Mouse (Mus musculus): ENCODE data around the gene 1700028K03Rik. TPM values are rescaled to one million over a fixed set of nuclear protein-coding genes. Genes with fewer than 3 reads are reported as not detected.

1700028K03Rik gene
- polyA plus RNA-seq, 1 experiment from 2014 or later, result 0.48 TPM

DNA sequence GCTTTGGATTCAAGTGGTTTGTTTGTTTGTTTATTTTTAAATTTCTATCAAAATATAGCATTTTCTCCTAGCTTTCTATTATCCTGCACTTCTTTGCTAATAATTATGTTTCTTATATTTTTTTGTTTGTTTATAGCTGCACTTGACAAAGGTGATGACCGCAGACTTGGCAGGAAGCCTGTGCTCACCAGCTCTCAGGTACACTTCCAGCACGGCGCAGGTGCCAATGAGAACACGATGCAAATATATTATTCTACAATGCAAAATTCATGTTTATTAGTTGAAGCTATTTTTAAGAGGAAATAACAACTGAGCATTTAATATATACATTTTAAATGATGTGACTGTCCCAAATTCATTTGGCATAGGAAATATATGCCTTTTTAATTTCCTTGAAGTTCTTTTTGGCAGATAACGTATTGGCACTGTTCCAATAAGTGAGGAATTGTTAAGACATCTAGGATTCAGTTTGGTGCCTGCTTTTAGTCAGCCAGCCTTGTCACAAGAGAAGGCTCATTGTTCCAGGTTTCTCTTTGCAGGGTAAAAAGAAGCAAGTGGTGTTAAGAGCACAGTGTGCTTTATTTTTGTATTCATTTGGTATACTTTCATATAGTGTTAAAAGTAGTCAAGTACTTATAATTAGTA, 34.5 kb upstream of the 1700028K03Rik start:
- Histone ChIP-seq H3K27me3 (ENCODE audit: control insufficient read depth, insufficient read depth, low read length) (no peaks in the 10 kb centered on the region), H3K27ac (ENCODE audit: low read depth, low read length) (no peak overlapping the region)
- no peak for DNase-seq (ENCODE audit: low spot score)

DNA sequence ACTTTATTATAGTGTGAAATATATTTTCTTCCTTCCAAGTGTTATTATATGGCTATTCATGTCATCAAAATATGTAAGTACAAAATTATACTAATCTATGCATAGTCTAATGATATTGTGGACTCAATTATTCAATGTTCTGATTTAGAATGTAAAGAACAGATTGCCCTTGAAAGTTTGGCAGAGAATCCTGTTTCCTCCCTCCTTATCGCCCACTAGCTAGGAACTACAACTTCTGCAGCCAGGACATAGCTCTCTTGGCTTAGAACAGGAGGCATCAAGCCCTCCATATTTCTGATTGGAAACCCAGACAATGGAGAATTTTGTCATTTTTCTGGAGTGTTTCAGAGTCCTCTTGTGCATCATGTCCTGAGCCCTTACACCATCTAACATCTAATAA, 33.8 kb upstream of the 1700028K03Rik start:
- ATAC-seq (ENCODE audit: low FRiP score), result no peak
- no peak for DNase-seq (ENCODE audit: low spot score)
- H3K9me3 ChIP-seq (ENCODE audit: control insufficient read depth, low read length), result no peaks in the 10 kb centered on the region
- H3K27ac ChIP-seq (ENCODE audit: low read depth, low read length), result no peak overlapping the region
- H3K9ac ChIP-seq (ENCODE audit: low read depth, low read length), result no peak overlapping the region
- 0 out of 2 replicates have a peak, but pooled peaks cover 2% of the 10 kb centered on the region for H3K4me1 ChIP-seq (replicated peaks; ENCODE audit: control insufficient read depth, insufficient read depth, low read length)
- no peak overlapping the region for H3K4me2 ChIP-seq (replicated peaks; ENCODE audit: low read depth, low read length)
- H3K27me3 ChIP-seq (ENCODE audit: control insufficient read depth, insufficient read depth, low read length), result no peaks in the 10 kb centered on the region
- H3K4me3 ChIP-seq (ENCODE audit: low read depth, low read length), result no peak overlapping the region
- 100% methylated on average over 1 of the region's 1 CpGs for WGBS
- no peaks in the 10 kb centered on the region for H3K36me3 ChIP-seq (ENCODE audit: control insufficient read depth, insufficient read depth, low read length)

More for the DNA sequence above, 34.5 kb upstream of the 1700028K03Rik start:
- WGBS, result 90% methylated on average over 5 of the region's 5 CpGs
- no peak overlapping the region for H3K4me3 ChIP-seq (ENCODE audit: low read depth, low read length)
- H3K4me1 ChIP-seq (replicated peaks; ENCODE audit: control insufficient read depth, insufficient read depth, low read length), result 0 out of 2 replicates have a peak, but pooled peaks cover 2% of the 10 kb centered on the region
- no peak overlapping the region for H3K4me2 ChIP-seq (replicated peaks; ENCODE audit: low read depth, low read length)
- ATAC-seq (ENCODE audit: low FRiP score), result no peak
- no peaks in the 10 kb centered on the region for H3K9me3 ChIP-seq (ENCODE audit: control insufficient read depth, low read length)
- H3K9ac ChIP-seq (ENCODE audit: low read depth, low read length), result no peak overlapping the region
- H3K36me3 ChIP-seq (ENCODE audit: control insufficient read depth, insufficient read depth, low read length), result no peaks in the 10 kb centered on the region

DNA sequence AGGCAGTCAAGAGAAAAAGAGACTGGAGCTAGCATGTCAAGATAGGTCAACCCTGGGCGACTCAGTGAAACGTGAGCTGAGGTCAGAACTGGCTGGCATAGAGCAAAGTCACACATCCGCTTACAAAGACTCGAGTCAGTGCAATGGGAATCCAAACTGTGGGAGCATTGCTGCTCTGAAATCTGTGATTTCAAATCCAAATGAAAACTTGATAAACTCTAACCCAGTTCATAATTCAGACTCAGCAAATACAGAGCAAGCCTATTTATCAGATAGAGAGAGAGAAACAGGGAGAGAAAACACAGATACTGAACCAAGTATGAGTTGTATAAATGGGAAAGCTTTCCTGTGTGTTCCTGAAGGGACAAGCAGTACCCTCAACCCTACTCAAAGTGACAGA, 27.2 kb upstream of the 1700028K03Rik start, which contains the start of gene Gm42669:
TSS of gene Gm42669 (plus strand) at position 301 of the 400 bp plus-strand sequence.
- H3K4me2 ChIP-seq (replicated peaks; ENCODE audit: low read depth, low read length), result no peak within 1 kb of the TSS
- no peak within 1 kb of the TSS for H3K27ac ChIP-seq (ENCODE audit: low read depth, low read length)
- H3K4me1 ChIP-seq (replicated peaks; ENCODE audit: control insufficient read depth, insufficient read depth, low read length), result no peaks in the 10 kb centered on the region
- ATAC-seq (ENCODE audit: low FRiP score), result no peak
- H3K9ac ChIP-seq (ENCODE audit: low read depth, low read length), result no peak within 1 kb of the TSS
- WGBS, result 72% methylated on average over 4 of the region's 4 CpGs
- H3K9me3 ChIP-seq (ENCODE audit: control insufficient read depth, low read length), result no peaks in the 10 kb centered on the region
- H3K4me3 ChIP-seq (ENCODE audit: low read depth, low read length), result no peak within 1 kb of the TSS
- no peaks in the 10 kb centered on the region for H3K27me3 ChIP-seq (ENCODE audit: control insufficient read depth, insufficient read depth, low read length)
- H3K36me3 ChIP-seq (ENCODE audit: control insufficient read depth, insufficient read depth, low read length), result no peaks in the 10 kb centered on the region
- DNase-seq (ENCODE audit: low spot score), result no peak

DNA sequence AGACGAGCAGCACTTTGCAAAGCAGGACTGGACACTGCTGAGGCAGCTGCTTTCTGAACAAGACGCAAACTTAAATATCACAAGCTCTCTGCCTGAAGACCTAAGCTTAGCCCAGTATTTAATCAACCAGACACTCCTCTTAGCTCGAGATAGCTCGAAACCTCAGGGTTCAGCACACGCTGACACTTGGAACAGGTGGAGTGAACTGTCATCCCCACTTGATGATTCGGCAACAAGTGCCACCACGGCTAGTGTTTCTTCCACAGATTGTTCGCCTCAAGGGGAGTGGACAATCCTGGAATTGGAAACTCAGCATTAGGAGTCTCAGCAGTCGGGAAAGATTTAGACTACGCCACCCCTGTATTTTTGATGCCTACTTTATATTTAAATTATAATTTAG, 24.0 kb upstream of the 1700028K03Rik start:
- Histone ChIP-seq H3K36me3 (ENCODE audit: control insufficient read depth, insufficient read depth, low read length) (no peaks in the 10 kb centered on the region), H3K4me2 (replicated peaks; ENCODE audit: low read depth, low read length) (no peak overlapping the region), H3K4me1 (replicated peaks; ENCODE audit: control insufficient read depth, insufficient read depth, low read length) (no peaks in the 10 kb centered on the region), H3K9me3 (ENCODE audit: control insufficient read depth, low read length) (no peaks in the 10 kb centered on the region), H3K27me3 (ENCODE audit: control insufficient read depth, insufficient read depth, low read length) (no peaks in the 10 kb centered on the region), H3K27ac (ENCODE audit: low read depth, low read length) (no peak overlapping the region), H3K9ac (ENCODE audit: low read depth, low read length) (no peak overlapping the region), H3K4me3 (ENCODE audit: low read depth, low read length) (no peak overlapping the region)
- DNase-seq (ENCODE audit: low spot score) (no peak), ATAC-seq (ENCODE audit: low FRiP score) (no peak)
- WGBS, result 88% methylated on average over 10 of the region's 10 CpGs

DNA sequence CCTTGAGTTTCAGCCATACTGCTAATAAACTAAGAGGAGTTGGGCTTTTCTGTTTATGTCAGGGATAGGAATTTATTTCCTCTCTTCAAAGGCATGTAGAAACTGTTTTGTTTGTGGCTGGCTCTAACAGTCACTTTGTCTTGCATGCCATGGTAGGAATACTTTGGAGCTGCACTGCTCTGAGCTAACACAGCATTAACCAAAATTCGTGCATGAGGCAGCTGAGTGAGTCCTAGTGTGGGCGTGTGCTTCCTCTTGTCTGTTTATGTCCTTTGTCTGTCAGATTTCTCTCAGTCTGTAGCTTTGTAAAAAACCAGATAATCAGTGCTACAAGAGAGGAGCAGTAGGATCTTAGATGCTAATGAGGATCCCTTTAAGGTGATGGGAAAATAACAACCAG, 23.2 kb upstream of the 1700028K03Rik start:
- H3K9me3 ChIP-seq (ENCODE audit: control insufficient read depth, low read length), result no peaks in the 10 kb centered on the region
- H3K9ac ChIP-seq (ENCODE audit: low read depth, low read length), result no peak overlapping the region
- WGBS, result 61% methylated on average over 2 of the region's 2 CpGs
- H3K4me2 ChIP-seq (replicated peaks; ENCODE audit: low read depth, low read length), result no peak overlapping the region
- H3K4me1 ChIP-seq (replicated peaks; ENCODE audit: control insufficient read depth, insufficient read depth, low read length), result no peaks in the 10 kb centered on the region
- no peak for ATAC-seq (ENCODE audit: low FRiP score)
- H3K27ac ChIP-seq (ENCODE audit: low read depth, low read length), result no peak overlapping the region
- H3K4me3 ChIP-seq (ENCODE audit: low read depth, low read length), result no peak overlapping the region
- H3K27me3 ChIP-seq (ENCODE audit: control insufficient read depth, insufficient read depth, low read length), result no peaks in the 10 kb centered on the region
- no peaks in the 10 kb centered on the region for H3K36me3 ChIP-seq (ENCODE audit: control insufficient read depth, insufficient read depth, low read length)
- DNase-seq (ENCODE audit: low spot score), result no peak

DNA sequence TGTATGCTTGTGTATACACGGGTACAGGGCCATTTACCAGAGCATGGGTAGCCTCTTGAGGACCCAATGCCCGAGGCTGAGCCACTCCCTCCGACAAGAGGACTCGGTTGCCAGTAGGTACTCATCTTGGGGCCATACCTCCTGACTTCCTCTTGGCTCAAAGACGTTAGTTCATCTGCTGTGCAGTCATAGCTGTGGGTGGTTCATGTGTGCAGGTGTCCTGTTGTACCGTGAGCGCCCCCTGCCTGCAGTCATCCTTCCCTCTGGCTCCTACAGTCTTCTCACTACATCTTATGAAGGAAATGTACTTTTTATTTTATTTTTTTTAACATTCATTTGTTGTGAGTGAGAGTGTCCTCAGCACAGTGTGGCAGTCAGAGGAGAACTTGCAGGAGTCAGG, 20.9 kb upstream of the 1700028K03Rik start:
- H3K27me3 ChIP-seq (ENCODE audit: control insufficient read depth, insufficient read depth, low read length), result no peaks in the 10 kb centered on the region
- H3K27ac ChIP-seq (ENCODE audit: low read depth, low read length), result no peak overlapping the region
- H3K4me1 ChIP-seq (replicated peaks; ENCODE audit: control insufficient read depth, insufficient read depth, low read length), result no peaks in the 10 kb centered on the region
- DNase-seq (ENCODE audit: low spot score), result peak; percentile 65
- H3K4me2 ChIP-seq (replicated peaks; ENCODE audit: low read depth, low read length), result no peak overlapping the region
- H3K9ac ChIP-seq (ENCODE audit: low read depth, low read length), result no peak overlapping the region
- no peaks in the 10 kb centered on the region for H3K9me3 ChIP-seq (ENCODE audit: control insufficient read depth, low read length)
- 57% methylated on average over 7 of the region's 7 CpGs for WGBS
- H3K4me3 ChIP-seq (ENCODE audit: low read depth, low read length), result no peak overlapping the region
- 0 out of 2 replicates have a peak, but pooled peaks have one; percentile 19 for ATAC-seq (ENCODE audit: low FRiP score)
- no peaks in the 10 kb centered on the region for H3K36me3 ChIP-seq (ENCODE audit: control insufficient read depth, insufficient read depth, low read length)

DNA sequence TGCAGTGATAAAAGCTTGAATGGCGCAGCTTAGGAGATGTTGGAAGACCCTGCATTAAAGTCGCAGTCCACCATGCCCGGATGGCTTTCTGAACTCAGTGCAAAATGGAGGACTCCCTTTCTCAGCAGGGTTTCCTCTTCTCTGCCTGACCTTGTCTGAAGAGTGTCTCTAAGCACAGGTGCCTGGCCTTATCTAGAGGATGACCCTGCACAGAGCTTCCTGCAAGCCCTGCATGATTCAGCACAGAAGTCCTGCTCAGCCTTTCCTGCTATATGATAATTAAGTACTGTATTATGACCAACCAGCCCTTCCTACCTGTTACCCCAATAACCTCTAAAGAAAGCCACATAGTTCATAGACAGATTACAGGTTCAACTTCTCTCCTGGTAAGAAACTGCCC, 19.1 kb upstream of the 1700028K03Rik start:
- Histone ChIP-seq H3K27me3 (ENCODE audit: control insufficient read depth, insufficient read depth, low read length) (no peaks in the 10 kb centered on the region), H3K9ac (ENCODE audit: low read depth, low read length) (no peak overlapping the region), H3K36me3 (ENCODE audit: control insufficient read depth, insufficient read depth, low read length) (no peaks in the 10 kb centered on the region), H3K9me3 (ENCODE audit: control insufficient read depth, low read length) (no peaks in the 10 kb centered on the region), H3K4me1 (replicated peaks; ENCODE audit: control insufficient read depth, insufficient read depth, low read length) (no peaks in the 10 kb centered on the region), H3K4me3 (ENCODE audit: low read depth, low read length) (no peak overlapping the region), H3K4me2 (replicated peaks; ENCODE audit: low read depth, low read length) (no peak overlapping the region), H3K27ac (ENCODE audit: low read depth, low read length) (no peak overlapping the region)
- 94% methylated on average over 3 of the region's 3 CpGs for WGBS
- DNase-seq (ENCODE audit: low spot score) (no peak), ATAC-seq (ENCODE audit: low FRiP score) (no peak)

DNA sequence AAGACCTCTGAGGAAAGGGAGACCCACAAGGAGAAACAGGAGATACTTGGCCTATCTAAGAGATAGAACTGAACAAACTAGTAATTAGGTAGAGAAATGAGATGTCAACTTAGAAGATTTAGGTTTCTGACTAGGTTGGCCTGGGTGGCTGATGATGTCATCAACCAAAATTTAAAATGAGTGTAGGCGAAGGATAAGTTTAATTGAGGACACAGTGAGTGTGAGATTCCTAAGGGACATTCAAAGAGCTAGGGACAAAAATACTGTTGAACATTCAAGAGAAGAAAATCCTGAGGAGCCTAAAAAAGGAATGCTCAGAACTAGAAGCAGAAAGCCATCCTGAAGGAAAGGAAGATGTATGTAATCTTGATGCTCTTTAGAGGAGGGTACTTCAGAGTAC, 18.4 kb upstream of the 1700028K03Rik start:
- Histone ChIP-seq H3K4me2 (replicated peaks; ENCODE audit: low read depth, low read length) (no peak overlapping the region), H3K36me3 (ENCODE audit: control insufficient read depth, insufficient read depth, low read length) (no peaks in the 10 kb centered on the region), H3K9me3 (ENCODE audit: control insufficient read depth, low read length) (no peaks in the 10 kb centered on the region), H3K9ac (ENCODE audit: low read depth, low read length) (no peak overlapping the region), H3K4me3 (ENCODE audit: low read depth, low read length) (no peak overlapping the region), H3K4me1 (replicated peaks; ENCODE audit: control insufficient read depth, insufficient read depth, low read length) (no peaks in the 10 kb centered on the region), H3K27ac (ENCODE audit: low read depth, low read length) (no peak overlapping the region), H3K27me3 (ENCODE audit: control insufficient read depth, insufficient read depth, low read length) (no peaks in the 10 kb centered on the region)
- ATAC-seq (ENCODE audit: low FRiP score) (no peak), DNase-seq (ENCODE audit: low spot score) (no peak)
- WGBS, result 93% methylated on average over 1 of the region's 1 CpGs

DNA sequence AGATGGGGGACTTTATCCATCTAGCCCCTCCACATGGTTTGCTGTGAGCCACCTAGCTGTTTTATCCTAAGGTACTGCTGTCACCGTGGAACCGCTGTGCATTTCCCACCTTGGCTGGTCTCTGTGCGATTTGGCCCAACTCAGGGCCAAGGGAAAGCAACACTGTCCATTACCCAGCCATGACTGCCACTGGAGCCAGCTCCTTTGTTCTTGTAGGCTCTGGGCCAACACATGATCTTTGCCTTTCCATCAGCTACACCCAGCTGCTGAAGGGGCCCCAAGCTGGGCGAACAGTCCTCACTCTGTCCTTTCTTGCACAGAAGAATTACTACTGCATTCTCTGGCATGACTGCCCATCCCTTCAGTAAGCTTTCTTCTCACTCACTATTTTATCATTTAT, 15.9 kb upstream of the 1700028K03Rik start:
- no peak for DNase-seq (ENCODE audit: low spot score)
- WGBS, result 89% methylated on average over 4 of the region's 4 CpGs
- H3K36me3 ChIP-seq (ENCODE audit: control insufficient read depth, insufficient read depth, low read length), result no peaks in the 10 kb centered on the region
- no peaks in the 10 kb centered on the region for H3K27me3 ChIP-seq (ENCODE audit: control insufficient read depth, insufficient read depth, low read length)
- no peak overlapping the region for H3K4me3 ChIP-seq (ENCODE audit: low read depth, low read length)
- H3K9ac ChIP-seq (ENCODE audit: low read depth, low read length), result no peak overlapping the region
- H3K9me3 ChIP-seq (ENCODE audit: control insufficient read depth, low read length), result no peaks in the 10 kb centered on the region
- no peak overlapping the region for H3K27ac ChIP-seq (ENCODE audit: low read depth, low read length)
- no peak overlapping the region for H3K4me2 ChIP-seq (replicated peaks; ENCODE audit: low read depth, low read length)
- ATAC-seq (ENCODE audit: low FRiP score), result no peak
- no peaks in the 10 kb centered on the region for H3K4me1 ChIP-seq (replicated peaks; ENCODE audit: control insufficient read depth, insufficient read depth, low read length)
